Mouse (Mus musculus): ENCODE results near the gene Dppa2. TPM values are rescaled to one million over a fixed set of nuclear protein-coding genes. Genes with fewer than 3 reads are reported as not detected.
A peak's percentile ranks its signal among the peaks of the same experiment; 100 is the strongest.
"Not testable (repeated sequence)": the region's sequence is repeated elsewhere in the genome, so short reads cannot be mapped to it uniquely, and the experiment has no call there.

Gene Dppa2
- polyA plus RNA-seq (2012; rRNA removed): not detected in 2 replicates

DNA sequence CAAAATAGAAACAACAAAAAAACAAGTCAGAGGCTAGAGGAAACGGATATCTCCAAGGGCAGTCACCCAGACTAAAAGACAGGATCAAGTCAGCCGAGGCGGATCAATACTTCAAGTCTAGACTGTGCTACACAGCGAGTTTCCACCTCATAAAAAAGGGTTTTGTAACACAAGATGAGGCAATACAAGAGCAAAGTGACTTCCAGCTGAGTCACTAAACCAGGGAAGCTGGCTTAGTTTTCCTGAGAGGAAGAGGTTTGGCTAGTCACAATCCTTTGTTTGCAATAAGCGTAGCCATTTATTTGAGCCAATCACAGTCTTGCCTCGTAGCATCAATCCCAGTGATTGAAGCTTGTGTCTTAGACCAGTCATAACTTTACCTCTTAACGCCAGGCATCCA, at the start of gene Dppa2:
Dppa2 (plus strand) TSS at position 400 of the 400 bp plus-strand sequence.
- DNase-seq (ENCODE audit: extremely low spot score in 1 of 2, low spot score in 1 of 2): no peak

DNA sequence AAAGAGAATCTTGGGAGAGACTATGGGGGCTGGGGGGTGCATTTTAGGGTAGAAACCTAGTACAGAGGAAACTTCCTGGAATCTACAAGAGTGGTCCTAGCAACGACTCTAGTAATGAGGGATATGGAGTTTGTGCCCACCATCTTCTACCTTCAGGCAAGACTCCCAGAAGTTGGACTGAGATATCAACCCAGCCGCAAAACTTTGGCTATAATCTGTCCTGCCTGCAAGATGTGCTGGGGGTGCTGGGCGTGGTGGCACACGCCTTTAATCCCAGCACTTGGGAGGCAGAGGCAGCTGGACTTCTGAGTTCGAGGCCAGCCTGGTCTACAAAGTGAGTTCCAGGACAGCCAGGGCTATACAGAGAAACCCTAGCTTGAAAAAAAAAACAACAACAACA, 49.1 kb upstream of the Dppa2 start:
- no peak for DNase-seq (ENCODE audit: extremely low spot score in 1 of 2, low spot score in 1 of 2)

DNA sequence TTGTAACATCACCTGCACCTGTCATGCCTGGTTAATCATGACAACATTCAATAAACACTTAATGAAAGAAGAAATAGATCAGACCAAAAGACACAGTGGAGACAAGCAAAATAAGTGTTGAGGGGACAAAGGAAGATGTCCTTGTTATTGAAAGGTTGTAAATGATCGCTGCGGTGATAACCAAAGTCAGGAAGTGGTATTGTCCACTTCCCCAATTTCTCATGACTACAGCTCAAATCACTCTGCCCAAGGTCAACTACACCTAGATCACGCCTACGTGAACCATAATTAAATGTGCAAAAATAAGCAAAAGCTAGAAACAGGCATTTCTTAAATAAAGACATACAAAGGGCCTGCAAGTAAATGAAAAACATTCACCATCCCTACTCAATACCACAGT, 44.2 kb upstream of the Dppa2 start:
- DNase-seq (ENCODE audit: extremely low spot score in 1 of 2, low spot score in 1 of 2): no peak

DNA sequence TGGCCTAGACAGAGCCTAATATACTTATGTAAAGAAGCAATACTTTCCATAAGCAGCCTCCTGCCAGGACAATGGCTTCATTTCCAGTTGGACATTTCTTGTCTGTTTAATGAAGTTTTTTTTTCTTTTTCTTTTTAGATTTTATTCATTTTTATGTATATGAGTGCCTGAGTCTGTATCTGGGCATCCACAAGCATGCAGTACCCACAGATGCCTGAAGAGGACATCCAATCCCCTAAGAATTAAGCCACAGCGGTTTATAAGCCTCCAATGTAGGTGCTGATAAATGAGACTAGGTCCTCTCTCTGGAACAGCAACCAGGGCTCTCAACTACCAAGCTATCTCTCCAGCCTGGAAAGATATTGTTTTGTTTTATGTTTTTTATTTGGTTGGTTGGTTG, 40.8 kb upstream of the Dppa2 start:
- DNase-seq (ENCODE audit: extremely low spot score in 1 of 2, low spot score in 1 of 2): no peak

DNA sequence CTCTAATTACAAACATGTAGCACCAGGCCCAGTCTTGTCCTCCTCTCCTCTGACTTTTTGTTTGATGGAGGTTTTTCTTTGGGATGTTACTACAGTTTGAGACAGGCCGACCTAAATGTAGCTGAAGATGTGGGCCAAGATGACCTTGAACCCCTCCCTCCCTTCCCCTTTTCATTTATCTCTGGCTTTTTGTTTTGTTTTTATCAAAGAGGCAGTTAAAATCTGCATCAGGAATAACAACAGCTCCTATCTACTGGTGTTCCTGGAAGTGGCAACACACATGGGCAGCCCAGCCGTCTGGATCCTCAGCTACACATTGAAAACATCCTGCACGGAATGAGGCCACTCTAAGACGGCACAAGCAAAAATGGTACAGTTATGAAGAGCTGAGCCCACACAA, 37.9 kb upstream of the Dppa2 start:
- DNase-seq (ENCODE audit: extremely low spot score in 1 of 2, low spot score in 1 of 2): no peak

DNA sequence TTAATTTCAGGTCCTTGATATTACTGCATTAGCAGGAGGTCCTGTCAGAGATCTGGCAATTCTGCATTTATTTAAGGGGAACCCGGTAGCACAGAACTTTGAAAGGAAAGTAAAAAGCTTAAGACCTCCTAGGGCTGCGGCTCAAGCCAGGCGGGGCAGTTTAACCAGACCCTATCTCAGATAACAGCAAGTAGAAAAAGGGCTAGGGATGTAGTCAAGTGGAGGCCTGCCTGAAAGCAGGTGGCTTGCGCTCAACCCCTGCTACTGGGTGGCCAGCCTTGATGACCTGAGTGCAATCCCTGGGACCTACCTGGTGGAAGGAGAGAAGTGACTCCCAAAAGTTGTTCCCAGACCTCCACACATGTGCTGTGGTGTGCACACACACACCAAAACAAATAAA, 26.8 kb upstream of the Dppa2 start:
- DNase-seq (ENCODE audit: extremely low spot score in 1 of 2, low spot score in 1 of 2): no peak

DNA sequence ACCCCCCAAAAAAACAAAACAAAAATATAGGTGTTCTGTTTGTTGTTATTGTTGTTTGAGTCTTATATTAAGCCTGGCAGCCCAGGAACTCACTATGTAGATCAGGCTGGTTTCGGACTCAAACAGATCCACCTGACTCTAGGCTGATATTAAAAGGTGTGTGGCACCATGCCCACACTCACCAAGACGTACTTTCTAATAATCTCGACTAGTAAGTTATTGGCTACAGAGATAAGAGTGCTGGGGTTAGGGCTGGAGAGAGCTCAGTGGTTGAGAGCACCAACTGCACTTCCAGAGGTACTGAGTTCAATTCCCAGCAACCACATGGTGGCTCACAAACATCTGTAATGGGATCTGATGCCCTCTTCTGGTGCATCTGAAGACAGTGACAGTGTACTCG, 22.8 kb upstream of the Dppa2 start:
- DNase-seq (ENCODE audit: extremely low spot score in 1 of 2, low spot score in 1 of 2): no peak

DNA sequence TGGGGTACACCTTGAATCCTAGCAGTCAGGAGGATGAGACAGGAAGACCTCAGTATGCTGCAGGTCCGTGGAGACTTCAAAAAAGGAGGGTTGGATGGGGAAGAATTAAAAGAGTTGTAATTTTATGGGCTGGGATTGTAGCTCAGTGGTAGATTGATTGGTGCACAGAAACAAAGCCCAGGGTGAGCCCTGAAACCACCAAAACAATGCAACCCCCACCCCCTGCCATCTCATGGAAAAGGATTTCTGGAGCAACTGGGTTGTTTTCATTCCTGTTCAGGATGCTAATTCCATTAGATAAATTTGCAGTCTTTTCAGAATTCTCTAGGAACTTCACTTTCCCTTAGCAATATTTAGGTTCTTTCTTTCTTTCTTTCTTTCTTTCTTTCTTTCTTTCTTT, 20.9 kb upstream of the Dppa2 start:
- no peak for DNase-seq (ENCODE audit: extremely low spot score in 1 of 2, low spot score in 1 of 2)

DNA sequence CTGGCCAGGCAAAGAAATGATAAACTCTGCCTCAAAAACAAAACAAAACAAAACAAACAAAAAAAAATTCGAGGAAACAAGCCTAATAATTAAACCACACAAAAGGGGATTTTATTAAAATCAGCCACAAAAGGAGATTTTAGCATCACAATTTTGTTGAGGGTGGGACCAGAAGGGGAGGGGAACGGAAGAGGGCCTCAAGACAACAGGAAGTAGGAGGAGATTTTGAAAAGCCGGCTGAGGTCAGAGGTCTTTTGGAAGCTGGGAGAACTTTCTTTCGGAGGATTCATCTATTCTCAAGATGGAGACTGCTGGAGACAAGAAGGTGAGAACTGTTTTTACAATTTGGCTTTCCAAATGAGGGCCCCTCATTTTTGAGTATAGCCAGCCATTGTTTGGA, 20.2 kb upstream of the Dppa2 start, which contains the start of gene Dppa4:
Dppa4 (plus strand) TSS at position 217 of the 400 bp plus-strand sequence.
- DNase-seq (ENCODE audit: extremely low spot score in 1 of 2, low spot score in 1 of 2): no peak

DNA sequence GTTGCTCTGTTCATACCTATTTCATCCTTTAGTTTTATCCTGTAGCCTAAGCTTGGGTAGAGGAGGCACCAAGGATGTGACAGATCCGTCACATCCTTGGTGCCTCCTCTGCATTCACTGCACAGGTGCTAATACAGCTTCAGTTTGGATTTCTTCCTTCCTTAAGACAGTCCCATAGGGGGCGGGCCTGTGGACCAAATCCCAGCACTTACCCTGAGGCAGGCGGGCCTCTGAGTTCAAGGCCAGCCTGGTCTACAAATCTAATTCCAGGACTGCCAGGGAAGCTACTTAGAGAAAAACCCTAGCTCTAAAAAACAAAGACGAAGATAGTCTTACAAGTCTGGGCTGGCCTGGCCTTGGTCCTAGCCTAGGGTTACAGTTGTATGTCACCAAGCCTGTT, 18.2 kb upstream of the Dppa2 start:
- no peak for DNase-seq (ENCODE audit: extremely low spot score in 1 of 2, low spot score in 1 of 2)

DNA sequence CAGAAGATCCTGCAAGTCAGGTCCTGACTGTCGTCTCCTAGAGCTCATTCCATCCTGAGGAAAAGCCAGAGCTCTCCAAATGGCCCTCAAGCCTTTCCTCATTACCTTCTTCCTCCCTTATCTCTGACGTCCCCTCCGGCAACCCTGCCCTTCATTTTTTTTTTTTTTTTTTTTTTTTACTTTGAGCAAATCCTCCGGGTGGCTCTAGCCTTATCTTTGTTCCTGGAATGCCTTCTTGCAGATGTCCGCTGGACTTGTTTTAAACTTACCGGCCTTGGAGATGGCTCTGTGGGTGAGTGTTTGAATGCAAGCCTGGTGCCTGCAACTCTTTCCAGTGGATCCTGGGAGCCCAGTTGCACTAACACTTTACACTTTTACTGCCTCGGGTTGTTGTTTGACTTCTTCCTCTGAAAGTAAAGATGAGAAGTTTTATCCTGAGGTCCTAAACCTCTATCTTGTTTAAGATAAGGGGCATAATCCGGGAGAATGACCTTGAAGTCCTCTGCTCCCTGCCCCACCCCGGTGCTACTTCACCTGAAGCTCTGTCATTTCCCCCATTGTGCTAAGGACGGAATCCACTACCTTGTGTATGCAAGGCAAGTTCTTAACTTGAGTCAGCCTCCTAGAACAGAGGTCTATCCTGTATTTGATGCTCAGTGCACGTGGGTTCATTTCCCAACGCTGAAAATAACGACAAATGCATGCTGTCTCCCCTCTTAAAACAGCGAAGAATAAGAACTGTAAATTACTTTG, 6.1 kb upstream of the Dppa2 start:
- DNase-seq (ENCODE audit: extremely low spot score in 1 of 2, low spot score in 1 of 2): no peak

DNA sequence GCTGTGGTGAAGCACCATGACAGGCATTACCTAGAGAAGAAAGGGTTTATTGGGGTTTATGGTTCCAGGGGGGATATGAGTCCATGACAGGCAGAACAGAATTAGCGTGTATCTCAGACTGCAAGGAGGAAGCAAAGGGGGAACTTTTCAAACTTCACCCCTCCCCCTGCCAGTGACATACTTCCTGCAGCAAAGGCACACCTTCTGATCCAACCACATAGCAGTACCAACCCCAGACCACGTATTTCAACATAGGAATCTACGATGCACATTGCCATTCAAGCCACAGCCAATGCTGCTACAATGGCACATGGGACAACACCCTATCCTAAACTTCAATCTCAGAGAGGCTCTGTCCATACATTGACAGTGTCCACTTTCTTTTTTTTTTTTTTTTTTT, 3.8 kb upstream of the Dppa2 start:
- no peak for DNase-seq (ENCODE audit: extremely low spot score in 1 of 2, low spot score in 1 of 2)

DNA sequence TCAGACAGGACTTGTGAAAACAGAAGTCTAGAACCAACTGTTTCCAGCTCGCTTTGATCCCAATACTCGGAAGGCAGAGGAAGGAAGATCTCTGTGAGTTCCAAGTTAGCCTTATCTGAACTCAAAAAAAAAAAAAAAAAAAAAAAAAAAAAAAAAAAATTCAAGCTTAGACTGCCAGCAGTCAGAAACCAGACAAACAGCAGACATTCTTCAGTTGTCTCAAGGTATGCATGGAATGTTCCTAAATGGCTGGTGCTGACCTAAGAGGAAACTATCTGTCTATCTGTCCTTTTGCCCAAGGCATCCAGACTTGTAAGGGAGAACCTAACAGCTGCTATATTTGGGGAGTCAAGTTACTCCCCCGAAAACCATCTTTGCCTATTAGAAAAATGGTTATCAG, 275 bp downstream of the Dppa2 start:
- DNase-seq (ENCODE audit: extremely low spot score in 1 of 2, low spot score in 1 of 2): no peak

DNA sequence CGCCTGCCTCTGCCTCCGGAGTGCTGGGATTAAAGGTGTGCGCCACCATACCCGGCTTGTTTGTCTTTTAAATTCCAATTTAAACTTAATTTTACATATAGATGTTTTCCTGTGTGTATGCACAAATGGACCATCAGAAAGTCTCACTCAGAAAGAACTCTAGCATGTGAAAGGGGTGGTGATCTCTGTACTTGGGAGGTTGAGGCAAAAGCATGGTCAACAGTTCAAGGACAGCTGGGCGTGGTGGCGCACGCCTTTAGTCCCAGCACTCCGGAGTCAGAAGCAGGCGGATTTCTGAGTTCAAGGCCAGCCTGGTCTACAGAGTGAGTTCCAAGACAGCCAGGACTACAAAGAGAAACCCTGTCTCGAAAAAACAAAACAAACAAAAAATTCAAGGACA, 5.2 kb downstream of the Dppa2 start:
- DNase-seq (ENCODE audit: extremely low spot score in 1 of 2, low spot score in 1 of 2): not testable (repeated sequence)

DNA sequence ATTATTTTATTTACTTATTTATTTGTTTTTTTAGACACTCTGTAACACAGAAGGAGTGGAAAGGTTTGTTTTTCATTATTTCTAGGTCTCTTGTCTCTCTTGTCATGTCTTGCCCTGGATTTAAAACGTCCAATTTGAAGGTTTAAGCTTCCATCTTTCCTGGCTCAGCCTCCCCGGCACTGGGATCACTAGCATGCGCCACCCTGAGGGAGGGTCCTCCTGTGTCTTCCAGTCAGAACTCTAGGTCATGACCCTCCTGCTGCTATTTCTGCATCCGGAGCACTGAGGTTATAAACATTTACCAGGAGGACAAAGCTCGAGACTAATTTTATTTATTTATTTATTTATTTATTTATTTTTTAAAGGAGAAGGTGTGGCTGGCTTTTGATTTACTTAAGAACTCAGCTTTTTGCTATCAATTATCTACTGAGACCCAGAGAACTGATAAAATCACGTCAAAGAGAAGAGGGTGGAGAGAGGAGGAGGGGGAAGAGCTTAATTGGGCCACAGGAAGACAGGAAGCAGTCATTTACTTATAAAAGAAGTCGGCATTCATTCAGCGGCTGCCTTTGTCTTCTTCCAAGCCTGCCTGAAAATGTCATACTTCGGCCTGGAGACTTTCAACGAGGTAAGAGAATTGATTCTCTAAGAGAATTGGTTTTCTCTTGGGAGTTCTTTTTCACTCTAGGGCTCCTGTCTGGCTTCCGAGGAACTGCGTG, 6.4 kb downstream of the Dppa2 start:
- no peak for DNase-seq (ENCODE audit: extremely low spot score in 1 of 2, low spot score in 1 of 2)

DNA sequence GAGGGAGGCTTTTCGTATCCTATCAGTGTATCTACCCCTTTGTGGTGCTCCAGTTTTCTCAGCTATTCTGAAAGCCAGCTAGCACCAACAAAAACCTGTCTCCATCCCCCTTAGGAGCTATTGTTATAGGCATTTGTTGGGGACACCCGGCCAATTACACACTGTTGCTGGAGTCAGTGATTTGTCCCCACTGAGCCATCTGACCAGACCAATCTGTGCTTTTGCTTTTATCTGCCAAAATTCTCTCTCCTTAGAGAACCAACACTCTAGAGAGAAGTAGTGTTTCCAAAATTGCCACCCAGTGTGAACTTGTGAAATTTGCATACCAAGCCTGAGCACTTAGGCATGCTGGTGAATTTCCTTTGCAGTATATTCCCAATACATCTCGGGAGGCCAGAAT, 11.6 kb downstream of the Dppa2 start:
- peak in 1 of 2 experiments; percentile 4 for DNase-seq (ENCODE audit: extremely low spot score in 1 of 2, low spot score in 1 of 2)

DNA sequence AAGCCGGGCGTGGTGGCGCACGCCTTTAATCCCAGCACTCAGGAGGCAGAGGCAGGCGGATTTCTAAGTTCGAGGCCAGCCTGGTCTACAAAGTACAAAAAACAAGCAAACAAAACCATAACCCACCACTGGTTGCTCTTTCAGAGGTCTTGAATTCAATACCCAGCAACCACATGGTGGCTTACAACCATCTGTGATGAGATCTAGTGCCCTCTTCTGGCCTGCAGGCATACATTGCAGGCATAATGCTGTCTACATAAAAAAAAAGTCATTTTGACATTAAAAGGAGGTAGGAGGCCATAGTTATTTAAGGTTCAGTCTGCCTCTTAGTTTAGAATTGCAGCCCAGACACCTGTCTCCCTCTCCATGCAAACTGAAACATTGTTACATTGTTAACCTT, 17.1 kb downstream of the Dppa2 start:
- DNase-seq (ENCODE audit: extremely low spot score in 1 of 2, low spot score in 1 of 2): no peak

DNA sequence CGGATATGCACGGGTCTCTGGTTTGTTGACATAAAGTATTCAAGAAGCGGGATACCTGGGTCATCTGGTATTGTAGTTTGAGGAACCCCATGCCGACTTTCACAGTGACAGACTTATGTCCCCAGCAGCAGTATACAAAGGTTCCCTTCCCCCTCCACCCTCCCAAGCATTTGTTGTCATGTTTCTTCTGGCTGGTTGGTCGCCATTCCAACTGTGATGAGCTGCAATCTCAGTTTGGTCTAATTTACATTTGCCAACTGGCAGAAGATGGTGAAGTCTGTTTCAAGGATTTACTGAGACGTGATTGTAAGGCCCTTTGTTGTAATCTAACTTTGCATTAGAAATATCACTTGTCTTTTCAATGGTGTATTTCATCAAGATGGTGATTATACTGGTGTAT, 19.4 kb downstream of the Dppa2 start:
- DNase-seq (ENCODE audit: extremely low spot score in 1 of 2, low spot score in 1 of 2): no peak

DNA sequence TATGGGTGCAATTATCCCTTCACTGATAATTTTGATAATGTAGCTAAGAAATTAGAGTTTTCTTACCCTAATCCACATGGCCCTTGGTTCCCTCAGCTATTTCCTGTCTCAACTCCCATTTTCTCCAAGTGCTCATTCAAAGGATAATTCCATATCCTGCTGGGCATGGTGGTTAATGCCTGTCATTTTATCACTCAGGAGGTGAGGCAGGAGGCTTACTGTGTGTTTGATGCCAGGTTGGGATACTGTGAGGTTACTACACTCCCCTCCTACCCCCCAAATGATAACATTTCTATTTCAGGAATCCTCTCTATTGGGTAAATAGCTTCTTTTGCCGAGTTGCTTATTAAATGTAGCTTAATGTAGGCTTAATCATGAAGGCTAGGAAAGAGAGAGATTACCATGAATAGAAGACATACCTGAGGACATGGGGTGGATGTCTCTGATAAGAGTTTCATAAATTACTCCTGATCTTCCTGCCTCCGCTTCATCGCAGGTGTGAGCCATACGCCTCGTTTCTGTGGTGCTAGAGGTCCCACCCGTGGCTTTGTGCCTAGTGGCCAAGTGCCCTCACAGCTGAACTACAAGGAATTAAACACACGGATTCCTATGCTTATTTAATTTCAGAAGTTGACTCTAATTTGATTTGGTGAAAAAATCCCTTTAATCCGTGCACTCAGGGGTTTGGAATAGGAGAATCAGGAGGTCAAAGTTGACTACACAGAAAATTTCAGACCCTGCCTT, 20.1 kb downstream of the Dppa2 start:
- DNase-seq (ENCODE audit: extremely low spot score in 1 of 2, low spot score in 1 of 2): no peak

DNA sequence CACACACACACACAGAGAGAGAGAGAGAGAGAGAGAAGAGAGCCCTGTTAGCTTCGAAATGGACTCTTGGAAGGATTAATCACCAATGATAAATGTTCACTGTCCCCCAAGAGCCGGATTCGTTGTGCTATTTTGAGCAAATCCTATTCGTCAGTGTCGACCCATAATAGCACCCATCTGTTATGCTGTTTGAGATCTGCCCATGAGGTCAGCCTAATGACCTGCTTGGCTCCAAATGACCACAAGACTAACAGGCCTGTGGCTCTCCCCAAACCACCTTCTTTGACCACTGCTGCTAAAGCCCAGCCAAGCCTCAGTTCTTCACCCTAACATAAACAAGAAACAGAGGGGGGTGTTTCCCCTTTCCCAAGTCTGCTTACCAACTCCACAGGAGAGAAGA, 23.2 kb downstream of the Dppa2 start:
- no peak for DNase-seq (ENCODE audit: extremely low spot score in 1 of 2, low spot score in 1 of 2)

DNA sequence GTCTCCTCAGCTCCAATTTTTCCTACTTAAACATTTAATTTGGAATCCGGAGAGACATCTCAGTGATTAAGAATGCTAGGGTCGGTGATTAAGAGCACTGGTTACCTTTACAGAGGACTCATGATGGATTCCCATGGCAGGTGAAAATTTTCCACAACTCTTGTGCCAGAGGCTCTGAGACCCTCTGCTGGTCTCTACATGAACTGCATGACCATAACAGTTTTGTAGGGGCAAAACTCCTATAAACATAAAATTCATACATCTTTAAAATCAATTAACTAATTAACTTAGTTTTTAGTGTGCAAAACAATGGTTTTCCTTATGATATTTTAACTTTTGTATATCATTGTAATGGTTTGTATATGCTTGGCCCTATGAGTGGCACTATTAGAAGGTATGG, 24.7 kb downstream of the Dppa2 start:
- DNase-seq (ENCODE audit: extremely low spot score in 1 of 2, low spot score in 1 of 2): no peak

DNA sequence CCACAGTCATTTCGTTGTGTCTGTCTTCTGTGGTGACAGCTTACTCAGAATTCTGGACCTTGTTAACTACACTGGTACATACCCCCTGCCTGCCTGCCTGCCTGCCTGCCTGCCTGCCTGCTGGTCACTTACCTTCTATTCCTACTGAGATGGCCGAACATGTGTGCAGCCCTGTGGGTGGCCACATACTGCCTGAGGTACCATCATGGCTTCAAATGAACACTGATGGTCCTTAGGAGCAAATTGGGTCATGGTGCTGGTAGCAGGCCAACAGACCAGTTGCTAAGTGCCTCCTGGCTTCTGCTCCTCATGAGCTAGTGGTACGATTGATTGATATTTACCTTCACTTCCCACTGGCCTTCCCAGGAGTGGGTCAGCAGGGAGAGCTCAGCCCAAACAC, 28.1 kb downstream of the Dppa2 start:
- no peak for DNase-seq (ENCODE audit: extremely low spot score in 1 of 2, low spot score in 1 of 2)
